Mouse (Mus musculus) kidney, postnatal 25 days (tissue): ENCODE results near the gene Erbb4.

Experiments used
- DNase-seq, 2 experiments: peaks; one replicate each; pipeline ENCODE4 v3.0.0; 2021; ENCODE audit warnings: mixed read lengths in 2 of 2

The Erbb4 gene

DNA sequence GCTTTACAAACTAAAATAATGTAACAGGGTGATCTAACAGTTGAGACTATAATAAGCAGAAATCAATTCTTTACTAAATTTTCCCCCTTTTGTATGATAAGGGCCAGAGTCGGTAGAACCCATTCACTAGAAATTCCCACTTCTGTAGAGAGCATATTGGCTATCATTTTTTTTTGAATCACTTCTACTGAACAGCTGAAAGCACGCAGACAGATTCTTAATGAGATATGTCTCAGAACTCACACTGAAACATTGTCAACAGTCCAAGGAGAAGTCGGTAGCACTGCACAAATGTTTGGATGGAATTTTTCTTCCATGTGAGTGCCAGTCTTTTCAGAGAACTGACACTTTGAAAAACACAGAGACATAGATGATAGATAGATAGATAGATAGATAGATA lies 1053.1 kb downstream of the Erbb4 start:
- no peak for DNase-seq

- no peak for DNase-seq
Measured at GRCm38 (mm10) chr1:68049856-68050255, 1058.0 kb downstream of the Erbb4 start.

- DNase-seq = no peak
Measured at GRCm38 (mm10) chr1:68047139-68047538, 1060.7 kb downstream of the Erbb4 start.

DNA sequence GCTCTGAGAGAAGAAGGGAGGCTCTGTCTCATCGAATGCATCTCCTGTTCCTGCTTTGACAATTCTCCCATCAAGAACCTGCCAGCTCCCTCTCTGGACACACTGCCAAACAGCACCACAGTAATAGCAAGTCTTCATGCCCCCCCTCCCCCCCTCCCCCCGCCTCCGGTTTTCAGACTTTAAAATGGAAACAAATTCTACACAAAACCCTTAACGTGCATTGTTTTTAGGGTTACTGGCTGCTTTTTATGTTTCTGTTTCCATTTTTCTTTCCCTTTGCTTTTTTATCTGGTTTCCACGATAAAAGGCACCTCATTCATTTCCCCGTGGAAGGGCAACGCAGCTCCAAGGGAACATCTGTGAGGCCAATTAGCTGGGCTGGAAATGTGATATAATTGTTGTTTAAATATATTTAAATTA lies 1061.3 kb downstream of the Erbb4 start:
- no peak for DNase-seq

- no peak for DNase-seq
Measured at GRCm38 (mm10) chr1:68024086-68024940, 1083.5 kb downstream of the Erbb4 start.

- no peak for DNase-seq
Measured at GRCm38 (mm10) chr1:68020020-68020419, 1087.8 kb downstream of the Erbb4 start.

DNA sequence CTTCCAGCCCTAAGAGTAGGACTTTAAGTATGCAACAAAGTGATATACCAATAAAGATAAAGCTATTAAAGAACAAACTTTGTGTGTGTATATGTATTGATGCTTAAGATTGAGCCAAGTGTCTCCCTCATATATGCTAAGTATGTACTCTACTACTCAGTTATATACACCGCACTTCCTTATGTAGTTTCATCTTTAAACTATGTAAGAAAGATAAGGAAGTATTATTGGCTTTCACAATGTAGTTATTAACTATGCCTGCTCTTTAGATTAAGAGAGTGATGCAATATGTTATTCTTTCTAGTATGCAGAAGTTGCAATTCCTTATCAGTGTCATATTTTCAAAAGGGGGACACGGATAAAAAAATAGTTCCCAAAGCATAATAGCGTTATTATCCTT lies 1088.2 kb downstream of the Erbb4 start:
- no peak for DNase-seq
